Mouse (Mus musculus): ENCODE data around the gene Tnfrsf22. TPM values are rescaled to one million over a fixed set of nuclear protein-coding genes. Genes with fewer than 3 reads are reported as not detected.
"Not testable (repeated sequence)": the region's sequence is repeated elsewhere in the genome, so short reads cannot be mapped to it uniquely, and the experiment has no call there.

The Tnfrsf22 gene
- total and polyA plus RNA-seq, 3 experiments = 0.11 TPM; not detected in 2

DNA sequence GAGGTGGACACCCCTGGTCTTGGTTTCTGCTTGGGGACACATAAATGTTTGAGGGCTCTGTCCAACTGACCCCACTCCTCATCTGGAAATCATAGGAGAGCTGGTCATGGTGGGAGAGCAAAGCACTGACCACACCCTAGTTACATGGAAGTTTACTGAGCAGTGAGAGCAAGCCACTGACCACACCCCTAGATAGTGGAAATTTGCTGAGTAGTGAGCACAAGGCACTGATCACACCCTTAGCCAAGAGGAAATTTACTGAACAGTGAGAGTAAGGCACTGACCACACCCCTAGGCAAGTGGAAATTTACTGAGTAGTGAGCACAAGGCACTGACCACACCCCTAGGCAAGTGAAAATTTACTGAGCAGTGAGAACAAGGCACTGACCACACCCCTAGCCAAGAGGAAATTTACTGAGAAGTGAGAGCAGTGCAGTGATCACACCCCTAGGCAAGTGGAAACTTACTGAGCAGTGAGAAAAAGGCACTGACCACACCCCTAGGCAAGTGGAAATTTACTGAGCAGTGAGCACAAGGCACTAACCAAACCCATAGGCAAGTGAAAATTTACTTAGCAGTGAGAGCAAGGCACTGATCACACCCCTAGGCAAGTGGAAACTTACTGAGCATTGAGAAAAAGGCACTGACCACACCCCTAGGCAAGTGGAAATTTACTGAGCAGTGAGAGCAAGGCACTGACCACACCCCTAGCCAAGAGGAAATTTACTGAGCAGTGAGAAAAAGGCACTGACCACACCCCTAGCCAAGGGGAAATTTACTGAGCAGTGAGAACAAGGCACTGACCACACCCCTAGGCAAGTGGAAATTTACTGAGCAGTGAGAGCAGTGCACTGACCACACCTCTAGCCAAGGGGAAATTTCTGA lies 17.2 kb upstream of the Tnfrsf22 start:
- Histone ChIP-seq H3K4me3 (ENCODE audit: low read depth, low read length) (no peak overlapping the region), H3K9me3 (replicated peaks) (no peaks in the 10 kb centered on the region), H3K27me3 (ENCODE audit: insufficient read depth, low read length) (no peaks in the 10 kb centered on the region; the same call in 1 of the 2 replicates), H3K36me3 (replicated peaks) (no peaks in the 10 kb centered on the region), H3K4me1 (ENCODE audit: insufficient read depth, low read depth, low read length) (peaks cover 9% of the 10 kb centered on the region)
- TF ChIP-seq CTCF (IDR thresholded peaks at IDR 0.05; ENCODE audit: low read depth, low read length) = no peak
- TF ChIP-seq GATA1 (IDR thresholded peaks at IDR 0.05; ENCODE audit: borderline replicate concordance, low read length) = no peak
- no peak for TF ChIP-seq POLR2AphosphoS5 (IDR thresholded peaks at IDR 0.05; ENCODE audit: insufficient replicate concordance, low read depth, low read length)
- no peak for TF ChIP-seq TAL1 (conservative IDR thresholded peaks at IDR 0.05; ENCODE audit: low read depth, low read length)
- TF ChIP-seq GATA2 (IDR thresholded peaks at IDR 0.05; ENCODE audit: borderline replicate concordance, low read depth, low read length) = no peak
- ATAC-seq (ENCODE audit: extremely low read depth, insufficient number of reproducible peaks, low FRiP score, poor library complexity, severe bottlenecking) (no peak), DNase-seq (ENCODE audit: low spot score) (no peak)

DNA sequence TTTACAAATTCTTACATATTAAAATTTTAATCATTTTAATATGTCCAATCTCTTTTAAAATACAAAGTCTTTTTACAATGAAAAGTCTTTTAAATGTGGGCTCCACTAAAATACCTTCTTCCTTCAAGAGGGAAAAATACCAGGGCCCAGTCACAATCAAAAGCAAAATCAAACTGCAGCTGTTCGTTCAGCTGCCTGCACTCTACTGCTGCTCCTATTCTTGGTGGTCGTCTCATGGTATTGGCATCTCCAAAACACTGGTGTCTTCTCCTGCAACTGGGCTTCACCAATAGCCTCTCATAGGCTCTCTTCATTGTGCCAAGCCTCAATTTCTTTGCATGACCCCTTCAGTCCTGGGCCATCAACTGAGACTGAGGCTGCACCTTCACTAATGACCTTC lies 14.0 kb upstream of the Tnfrsf22 start:
- TF ChIP-seq CTCF (IDR thresholded peaks at IDR 0.05; ENCODE audit: low read depth, low read length) = no peak
- TF ChIP-seq GATA2 (IDR thresholded peaks at IDR 0.05; ENCODE audit: borderline replicate concordance, low read depth, low read length) = no peak
- TF ChIP-seq POLR2AphosphoS5 (IDR thresholded peaks at IDR 0.05; ENCODE audit: insufficient replicate concordance, low read depth, low read length) = no peak
- no peak for TF ChIP-seq TAL1 (conservative IDR thresholded peaks at IDR 0.05; ENCODE audit: low read depth, low read length)
- TF ChIP-seq GATA1 (IDR thresholded peaks at IDR 0.05; ENCODE audit: borderline replicate concordance, low read length) = no peak
- Histone ChIP-seq H3K4me1 (ENCODE audit: insufficient read depth, low read depth, low read length) (peaks cover 9% of the 10 kb centered on the region), H3K27me3 (ENCODE audit: insufficient read depth, low read length) (no peaks in the 10 kb centered on the region; the same call in 1 of the 2 replicates), H3K9me3 (replicated peaks) (no peaks in the 10 kb centered on the region), H3K36me3 (replicated peaks) (no peaks in the 10 kb centered on the region), H3K4me3 (ENCODE audit: low read depth, low read length) (no peak overlapping the region)
- DNase-seq (ENCODE audit: low spot score) = no peak
- no peak for ATAC-seq (ENCODE audit: extremely low read depth, insufficient number of reproducible peaks, low FRiP score, poor library complexity, severe bottlenecking)

DNA sequence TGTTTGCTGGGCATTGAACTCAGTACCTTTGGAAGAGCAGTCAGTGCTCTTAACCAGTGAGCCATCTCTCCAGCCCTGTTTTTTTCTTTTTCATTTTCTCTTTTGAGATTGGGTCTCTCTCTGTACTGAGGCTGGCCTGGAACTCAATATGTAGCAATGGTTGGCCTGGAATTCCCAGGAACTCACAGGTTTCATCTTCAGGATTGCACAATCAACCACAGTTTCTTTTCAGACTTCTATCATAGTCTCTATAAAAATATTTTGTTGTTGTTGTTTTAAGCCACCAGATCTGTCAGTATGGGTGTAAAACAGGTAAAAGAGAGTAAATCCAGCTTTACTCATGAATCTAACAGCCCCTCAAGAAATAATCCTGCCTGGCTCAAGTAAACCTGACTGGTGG lies 11.3 kb upstream of the Tnfrsf22 start:
- ATAC-seq (ENCODE audit: extremely low read depth, insufficient number of reproducible peaks, low FRiP score, poor library complexity, severe bottlenecking) (no peak), DNase-seq (ENCODE audit: low spot score) (no peak)
- Histone ChIP-seq H3K4me1 (ENCODE audit: insufficient read depth, low read depth, low read length) (no peaks in the 10 kb centered on the region), H3K36me3 (replicated peaks) (no peaks in the 10 kb centered on the region), H3K4me3 (ENCODE audit: low read depth, low read length) (no peak overlapping the region), H3K9me3 (replicated peaks) (no peaks in the 10 kb centered on the region), H3K27me3 (ENCODE audit: insufficient read depth, low read length) (no peaks in the 10 kb centered on the region; the same call in 1 of the 2 replicates)
- no peak for TF ChIP-seq TAL1 (conservative IDR thresholded peaks at IDR 0.05; ENCODE audit: low read depth, low read length)
- no peak for TF ChIP-seq POLR2AphosphoS5 (IDR thresholded peaks at IDR 0.05; ENCODE audit: insufficient replicate concordance, low read depth, low read length)
- no peak for TF ChIP-seq CTCF (IDR thresholded peaks at IDR 0.05; ENCODE audit: low read depth, low read length)
- TF ChIP-seq GATA2 (IDR thresholded peaks at IDR 0.05; ENCODE audit: borderline replicate concordance, low read depth, low read length) = no peak
- TF ChIP-seq GATA1 (IDR thresholded peaks at IDR 0.05; ENCODE audit: borderline replicate concordance, low read length) = no peak

- not testable (repeated sequence) for H3K4me1 ChIP-seq (ENCODE audit: insufficient read depth, low read depth, low read length); ATAC-seq (ENCODE audit: extremely low read depth, insufficient number of reproducible peaks, low FRiP score, poor library complexity, severe bottlenecking); DNase-seq (ENCODE audit: low spot score); H3K9me3 ChIP-seq (replicated peaks); H3K4me3 ChIP-seq (ENCODE audit: low read depth, low read length); H3K36me3 ChIP-seq (replicated peaks)
- H3K27me3 ChIP-seq (ENCODE audit: insufficient read depth, low read length) = peaks cover 14% of the 10 kb centered on the region
Measured at GRCm38 (mm10) chr7:143649769-143650346, 397 bp upstream of the Tnfrsf22 start.

GRCm38 (mm10) chr7:143643949-143644348 lies 5.5 kb downstream of the Tnfrsf22 start:
- not testable (repeated sequence) for H3K4me3 ChIP-seq (ENCODE audit: low read depth, low read length); DNase-seq (ENCODE audit: low spot score); H3K9me3 ChIP-seq (replicated peaks); H3K36me3 ChIP-seq (replicated peaks); ATAC-seq (ENCODE audit: extremely low read depth, insufficient number of reproducible peaks, low FRiP score, poor library complexity, severe bottlenecking); H3K27me3 ChIP-seq (ENCODE audit: insufficient read depth, low read length); H3K4me1 ChIP-seq (ENCODE audit: insufficient read depth, low read depth, low read length)

DNA sequence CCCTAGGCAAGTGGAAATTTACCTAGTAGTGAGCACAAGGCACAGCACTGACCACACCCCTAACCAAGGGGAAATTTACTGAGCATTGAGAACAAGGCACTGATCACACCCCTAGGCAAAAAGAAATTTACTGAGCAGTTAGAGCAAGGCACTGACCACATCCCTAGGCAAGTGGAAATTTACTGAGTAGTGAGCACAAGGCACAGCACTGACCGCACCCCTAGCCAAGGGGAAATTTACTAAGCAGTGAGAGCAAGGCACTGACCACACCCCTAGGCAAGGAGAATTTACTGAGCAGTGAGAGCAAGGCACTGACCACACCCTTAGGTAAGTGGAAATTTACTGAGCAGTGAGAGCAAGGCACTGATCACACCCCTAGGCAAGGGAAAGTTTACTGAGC lies 12.8 kb downstream of the Tnfrsf22 start:
- TF ChIP-seq GATA2 (IDR thresholded peaks at IDR 0.05; ENCODE audit: borderline replicate concordance, low read depth, low read length) (no peak), POLR2AphosphoS5 (IDR thresholded peaks at IDR 0.05; ENCODE audit: insufficient replicate concordance, low read depth, low read length) (no peak), TAL1 (conservative IDR thresholded peaks at IDR 0.05; ENCODE audit: low read depth, low read length) (no peak), CTCF (IDR thresholded peaks at IDR 0.05; ENCODE audit: low read depth, low read length) (no peak), GATA1 (IDR thresholded peaks at IDR 0.05; ENCODE audit: borderline replicate concordance, low read length) (no peak)
- H3K9me3 ChIP-seq (replicated peaks) = no peaks in the 10 kb centered on the region
- H3K27me3 ChIP-seq (ENCODE audit: insufficient read depth, low read length) = peaks cover 11% of the 10 kb centered on the region
- no peaks in the 10 kb centered on the region for H3K4me1 ChIP-seq (ENCODE audit: insufficient read depth, low read depth, low read length)
- ATAC-seq (ENCODE audit: extremely low read depth, insufficient number of reproducible peaks, low FRiP score, poor library complexity, severe bottlenecking) = no peak
- no peak overlapping the region for H3K4me3 ChIP-seq (ENCODE audit: low read depth, low read length)
- H3K36me3 ChIP-seq (replicated peaks) = no peaks in the 10 kb centered on the region
- no peak for DNase-seq (ENCODE audit: low spot score)
